Mouse (Mus musculus): ENCODE results near the gene Med19.

DNA sequence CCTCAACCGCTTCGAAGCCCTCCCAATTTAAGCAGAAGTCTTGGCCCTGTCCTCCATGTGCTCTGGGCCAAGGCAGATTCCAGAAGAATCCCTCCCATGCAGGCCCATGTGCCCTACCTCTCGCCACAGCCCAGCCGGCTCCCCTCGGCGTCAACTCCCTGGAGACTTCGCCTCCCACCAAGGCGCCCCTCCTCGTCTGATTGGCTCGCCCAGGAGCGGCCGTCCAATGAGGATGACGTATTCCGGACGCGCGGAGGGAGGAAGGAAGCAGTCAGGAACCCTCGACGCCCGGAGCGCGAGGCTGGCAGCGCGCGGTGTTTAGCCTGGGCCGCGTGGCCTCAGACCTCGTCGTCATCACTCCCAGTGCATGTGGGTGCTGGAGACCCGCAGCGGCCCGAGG is 19.4 kb upstream of the Med19 start, which contains the start of gene Btbd18:
- TF ChIP-seq CTCF (IDR thresholded peaks at IDR 0.05; ENCODE audit: control insufficient read depth, insufficient read depth, insufficient replicate concordance, low read depth, low read length), result no peak
- peak; percentile 86 for TF ChIP-seq POLR2A (IDR thresholded peaks at IDR 0.05; ENCODE audit: control insufficient read depth, low read depth, low read length)
